ENCODE assay signal across 9 mouse cellular contexts in the genomic region with DNA sequence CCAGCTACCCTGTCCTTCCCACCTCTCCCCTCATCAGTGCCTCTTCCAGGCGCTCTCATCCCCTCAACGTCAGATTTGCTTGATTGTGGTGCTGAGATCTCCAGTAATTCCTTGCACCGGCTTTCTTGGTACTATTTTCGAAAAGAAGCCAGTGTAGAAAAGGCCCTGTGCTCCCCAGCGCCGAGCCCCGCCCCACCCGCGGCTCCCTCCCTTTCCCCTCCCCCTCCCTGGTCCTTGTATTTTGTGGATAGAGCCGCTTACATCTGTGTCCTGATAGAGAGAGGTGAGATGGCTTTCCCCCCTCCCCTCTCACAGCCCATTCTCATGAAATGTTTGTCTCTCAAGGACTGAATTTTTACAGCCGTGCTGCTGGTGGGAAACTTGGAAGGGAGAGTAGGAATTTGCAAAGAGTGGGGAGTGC.
DNase-seq lines count a peak whose midpoint lies in the region; ATAC-seq lines count a peak whose summit lies in the region.
"Had no signal": no experiment of that assay in that cellular context is flagged by ENCODE, and none has a peak within 500 bp of the region (broad histone marks: within the 10 kb centered on the region; RNA-seq: fewer than 3 reads in every experiment).

No protein-coding gene starts in this region.

- H3K9me3 ChIP-seq in embryonic facial prominence, embryonic 11.5 days (replicated peaks; ENCODE audit: control insufficient read depth, low read length): no peaks in the 10 kb centered on the region
- no peaks in the 10 kb centered on the region; the same call in 1 of the 2 replicates for H3K9me3 ChIP-seq in midbrain, embryonic 11.5 days (ENCODE audit: control insufficient read depth, low read length)

- H3K36me3 ChIP-seq in embryonic facial prominence, embryonic 11.5 days (replicated peaks; ENCODE audit: control insufficient read depth, insufficient read depth, low read depth, low read length): no peaks in the 10 kb centered on the region
- no peaks in the 10 kb centered on the region for H3K36me3 ChIP-seq in midbrain, embryonic 11.5 days (ENCODE audit: control insufficient read depth, insufficient read depth, low read length)

- H3K27ac ChIP-seq in embryonic facial prominence, embryonic 11.5 days (replicated peaks; ENCODE audit: low read depth, low read length): no peak overlapping the region; the same call in 1 of the 2 replicates
- no peak overlapping the region for H3K27ac ChIP-seq in midbrain, embryonic 11.5 days (ENCODE audit: low read depth, low read length)
- H3K27ac ChIP-seq: liver, embryonic 14.5 days had no signal

- H3K4me2 ChIP-seq in embryonic facial prominence, embryonic 11.5 days (ENCODE audit: low read depth, low read length): peak overlapping the region; percentile 13; the same call in 1 of the 2 replicates
- peak overlapping the region; percentile 23; the same call in 1 of the 2 replicates for H3K4me2 ChIP-seq in midbrain, embryonic 11.5 days

- DNase-seq in adrenal gland, postnatal 10 days: peak; percentile 4
- DNase-seq in adrenal gland, postnatal 14 days: no peak
- DNase-seq in embryonic facial prominence, embryonic 11.5 days (ENCODE audit: low spot score): peak; percentile 66
- peak; percentile 4 to 9 for DNase-seq in heart, postnatal 14 days
- peak; percentile 91 for DNase-seq in midbrain, embryonic 11.5 days (ENCODE audit: low spot score, missing footprints)
- no peak for DNase-seq in Muller cell, postnatal 12 days (ENCODE audit: inconsistent ontology term)
- no peak for DNase-seq in frontal cortex, postnatal 25 days (ENCODE audit: low spot score in 2 of 2)
- DNase-seq in gastrocnemius, adult 18-20 months (ENCODE audit: low spot score): no peak

- peak; percentile 58; the same call in 1 of the 2 replicates for ATAC-seq in embryonic facial prominence, embryonic 11.5 days (replicated peaks; ENCODE audit: insufficient number of reproducible peaks, low FRiP score, low TSS enrichment, low read depth)
- ATAC-seq in midbrain, embryonic 11.5 days (ENCODE audit: low FRiP score): peak; percentile 74

- WGBS in embryonic facial prominence, embryonic 11.5 days: 3% methylated on average over 11 of the region's 11 CpGs
- 2% methylated on average over 11 of the region's 11 CpGs for WGBS in midbrain, embryonic 11.5 days

- peak overlapping the region; percentile 43 for H3K9ac ChIP-seq in embryonic facial prominence, embryonic 11.5 days (replicated peaks; ENCODE audit: low read length)
- H3K9ac ChIP-seq in midbrain, embryonic 11.5 days (ENCODE audit: low read length): peak overlapping the region; percentile 48
- H3K9ac ChIP-seq: liver, embryonic 14.5 days had no signal

- H3K27me3 ChIP-seq in embryonic facial prominence, embryonic 11.5 days (ENCODE audit: control insufficient read depth, insufficient read depth, low read length): no peaks in the 10 kb centered on the region
- H3K27me3 ChIP-seq in midbrain, embryonic 11.5 days (ENCODE audit: control insufficient read depth, insufficient read depth, low read length): no peaks in the 10 kb centered on the region

- H3K4me1 ChIP-seq in embryonic facial prominence, embryonic 11.5 days (ENCODE audit: control insufficient read depth, insufficient read depth, low read length): peaks cover 4% of the 10 kb centered on the region; the same call in 1 of the 2 replicates
- H3K4me1 ChIP-seq in midbrain, embryonic 11.5 days (ENCODE audit: control insufficient read depth, insufficient read depth, low read length): peaks cover 5% of the 10 kb centered on the region

- intact Hi-C loops in heart, postnatal 14 days (cut with DNase I): loop anchor here (10.0 kb wide), 1 partner anchor 171 kb away; no protein-coding TSS in a partner anchor

- no peak overlapping the region for H3K4me3 ChIP-seq in embryonic facial prominence, embryonic 11.5 days (ENCODE audit: low read depth, low read length)
- H3K4me3 ChIP-seq in midbrain, embryonic 11.5 days (ENCODE audit: low read depth, low read length): no peak overlapping the region

Comparison
In these comparisons a context has a peak if more than half of its experiments do, and no peak if none do; other contexts are left out.
1. DNase-seq: peak in adrenal gland, postnatal 10 days (single experiment), embryonic facial prominence, embryonic 11.5 days (single experiment), heart, postnatal 14 days (2 of 2) and midbrain, embryonic 11.5 days (single experiment); none in adrenal gland, postnatal 14 days (single experiment), Muller cell, postnatal 12 days (single experiment), frontal cortex, postnatal 25 days (0 of 2) and gastrocnemius, adult 18-20 months (single experiment).